Mouse (Mus musculus): ENCODE measurements around the gene Tpk1.

DNA sequence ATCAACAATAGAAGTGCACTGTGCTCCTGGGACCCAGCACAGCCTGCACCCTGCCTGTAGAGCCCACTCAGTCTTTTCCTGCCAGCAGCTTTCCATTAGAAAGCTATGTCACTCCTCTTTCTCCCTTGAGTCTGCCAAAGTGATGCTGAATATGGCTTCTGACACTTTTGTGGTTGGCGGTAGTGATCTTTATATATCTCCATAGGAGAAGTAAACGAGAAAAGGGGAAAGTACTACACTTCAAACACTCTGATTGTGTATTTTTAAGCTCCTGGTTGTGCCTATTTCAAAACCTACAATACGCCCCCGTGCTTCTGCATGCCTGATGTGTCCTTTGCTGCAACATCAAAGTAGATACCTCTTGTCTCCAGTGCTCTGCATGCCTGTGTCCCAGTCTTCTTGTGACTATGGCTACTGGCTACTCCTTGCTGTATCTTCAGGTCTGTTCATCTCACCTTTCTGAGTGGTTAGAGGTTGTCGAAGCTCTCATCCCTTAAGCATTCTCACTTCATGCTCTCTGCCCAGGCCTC is 302.7 kb downstream of the Tpk1 start:
- TF ChIP-seq CTCF (IDR thresholded peaks at IDR 0.05; ENCODE audit: borderline replicate concordance, extremely low read depth, insufficient read depth, insufficient read length) (no peak), POLR2A (IDR thresholded peaks at IDR 0.05; ENCODE audit: borderline replicate concordance, extremely low read depth, insufficient read depth, insufficient read length, poor library complexity, severe bottlenecking) (no peak)

Measured in brain, embryonic 14.5 days (tissue).